Mouse (Mus musculus): Measurements from ENCODE around the gene Fndc3a. TPM values are rescaled to one million over a fixed set of nuclear protein-coding genes. Genes with fewer than 3 reads are reported as not detected.

Fndc3a gene
- polyA plus RNA-seq, 1 experiment from 2014 or later = 57.2 TPM

- H3K4me3 ChIP-seq (replicated peaks) = peak overlapping the region; percentile 54
- peak overlapping the region; percentile 67 for H3K27ac ChIP-seq (replicated peaks)
- H3K4me1 ChIP-seq = peaks cover 15% of the 10 kb centered on the region
- WGBS = 2% methylated on average over 53 of the region's 54 CpGs
- ATAC-seq (ENCODE audit: low FRiP score) = peak; percentile 94
- H3K27me3 ChIP-seq (replicated peaks) = peaks cover 16% of the 10 kb centered on the region
- H3K9ac ChIP-seq (replicated peaks) = peak overlapping the region; percentile 53
- H3K4me2 ChIP-seq = peak overlapping the region; percentile 96
- H3K9me3 ChIP-seq (replicated peaks) = no peaks in the 10 kb centered on the region
- peaks cover 4% of the 10 kb centered on the region for H3K36me3 ChIP-seq
These were observed 177.5 kb downstream of the Fndc3a start for GRCm38 (mm10) chr14:72532028-72532917.

GRCm38 (mm10) chr14:72527126-72527525 lies 182.7 kb downstream of the Fndc3a start:
- peaks cover 8% of the 10 kb centered on the region for H3K4me1 ChIP-seq
- H3K4me3 ChIP-seq (replicated peaks) = no peak overlapping the region
- 63% methylated on average over 1 of the region's 1 CpGs for WGBS
- no peak for ATAC-seq (ENCODE audit: low FRiP score)
- H3K9ac ChIP-seq (replicated peaks) = no peak overlapping the region
- H3K27me3 ChIP-seq (replicated peaks) = peaks cover 8% of the 10 kb centered on the region
- no peaks in the 10 kb centered on the region for H3K36me3 ChIP-seq
- no peak overlapping the region for H3K4me2 ChIP-seq
- H3K27ac ChIP-seq (replicated peaks) = no peak overlapping the region
- H3K9me3 ChIP-seq (replicated peaks) = no peaks in the 10 kb centered on the region

GRCm38 (mm10) chr14:72519561-72519960 lies 190.2 kb downstream of the Fndc3a start:
- Histone ChIP-seq H3K4me1 (no peaks in the 10 kb centered on the region), H3K4me3 (replicated peaks) (no peak overlapping the region), H3K4me2 (no peak overlapping the region), H3K9me3 (replicated peaks) (no peaks in the 10 kb centered on the region), H3K9ac (replicated peaks) (no peak overlapping the region), H3K36me3 (no peaks in the 10 kb centered on the region), H3K27me3 (replicated peaks) (no peaks in the 10 kb centered on the region), H3K27ac (replicated peaks) (no peak overlapping the region)
- no peak for ATAC-seq (ENCODE audit: low FRiP score)
- 61% methylated on average over 2 of the region's 2 CpGs for WGBS

GRCm38 (mm10) chr14:72518786-72519185 lies 191.0 kb downstream of the Fndc3a start:
- WGBS = 80% methylated on average over 6 of the region's 6 CpGs
- Histone ChIP-seq H3K9me3 (replicated peaks) (no peaks in the 10 kb centered on the region), H3K4me2 (no peak overlapping the region), H3K4me1 (no peaks in the 10 kb centered on the region), H3K36me3 (no peaks in the 10 kb centered on the region), H3K27ac (replicated peaks) (no peak overlapping the region), H3K9ac (replicated peaks) (no peak overlapping the region), H3K27me3 (replicated peaks) (no peaks in the 10 kb centered on the region), H3K4me3 (replicated peaks) (no peak overlapping the region)
- no peak for ATAC-seq (ENCODE audit: low FRiP score)

GRCm38 (mm10) chr14:72516376-72516775 lies 193.4 kb downstream of the Fndc3a start:
- H3K9ac ChIP-seq (replicated peaks) = no peak overlapping the region
- H3K4me1 ChIP-seq = no peaks in the 10 kb centered on the region
- H3K4me3 ChIP-seq (replicated peaks) = no peak overlapping the region
- no peaks in the 10 kb centered on the region for H3K27me3 ChIP-seq (replicated peaks)
- no peaks in the 10 kb centered on the region for H3K9me3 ChIP-seq (replicated peaks)
- peak; percentile 74; the same call in 1 of the 2 replicates for ATAC-seq (ENCODE audit: low FRiP score)
- no peak overlapping the region for H3K27ac ChIP-seq (replicated peaks)
- 28% methylated on average over 5 of the region's 5 CpGs for WGBS
- H3K4me2 ChIP-seq = no peak overlapping the region
- H3K36me3 ChIP-seq = no peaks in the 10 kb centered on the region

- Histone ChIP-seq H3K9ac (replicated peaks) (0 out of 2 replicates have a peak overlapping the region, but pooled peaks have one; percentile 10), H3K27ac (replicated peaks) (no peak overlapping the region), H3K4me2 (peak overlapping the region; percentile 56), H3K36me3 (no peaks in the 10 kb centered on the region), H3K4me1 (peaks cover 4% of the 10 kb centered on the region; the same call in 1 of the 2 replicates), H3K4me3 (replicated peaks) (peak overlapping the region; percentile 28), H3K27me3 (replicated peaks) (no peaks in the 10 kb centered on the region; the same call in 1 of the 2 replicates), H3K9me3 (replicated peaks) (no peaks in the 10 kb centered on the region)
- ATAC-seq (ENCODE audit: low FRiP score) = no peak
- WGBS = 21% methylated on average over 11 of the region's 11 CpGs
These were observed 202.9 kb downstream of the Fndc3a start for GRCm38 (mm10) chr14:72506723-72507420.

GRCm38 (mm10) chr14:72506018-72506722 lies 203.6 kb downstream of the Fndc3a start:
- Histone ChIP-seq H3K9me3 (replicated peaks) (no peaks in the 10 kb centered on the region), H3K4me2 (peak overlapping the region; percentile 56), H3K27me3 (replicated peaks) (no peaks in the 10 kb centered on the region; the same call in 1 of the 2 replicates), H3K4me3 (replicated peaks) (peak overlapping the region; percentile 28), H3K9ac (replicated peaks) (0 out of 2 replicates have a peak overlapping the region, but pooled peaks have one; percentile 10), H3K27ac (replicated peaks) (no peak overlapping the region), H3K36me3 (no peaks in the 10 kb centered on the region), H3K4me1 (peaks cover 4% of the 10 kb centered on the region; the same call in 1 of the 2 replicates)
- peak; percentile 55; the same call in 1 of the 2 replicates for ATAC-seq (ENCODE audit: low FRiP score)
- WGBS = 18% methylated on average over 12 of the region's 12 CpGs

GRCm38 (mm10) chr14:72504985-72505384 lies 204.8 kb downstream of the Fndc3a start:
- ATAC-seq (ENCODE audit: low FRiP score) = no peak
- H3K9me3 ChIP-seq (replicated peaks) = no peaks in the 10 kb centered on the region
- 88% methylated on average over 1 of the region's 1 CpGs for WGBS

GRCm38 (mm10) chr14:72503241-72503640 lies 206.6 kb downstream of the Fndc3a start:
- Histone ChIP-seq H3K4me1 (peaks cover 4% of the 10 kb centered on the region; the same call in 1 of the 2 replicates), H3K4me2 (no peak overlapping the region), H3K27me3 (replicated peaks) (no peaks in the 10 kb centered on the region; the same call in 1 of the 2 replicates), H3K4me3 (replicated peaks) (no peak overlapping the region), H3K9me3 (replicated peaks) (no peaks in the 10 kb centered on the region), H3K36me3 (no peaks in the 10 kb centered on the region), H3K27ac (replicated peaks) (no peak overlapping the region), H3K9ac (replicated peaks) (no peak overlapping the region)
- WGBS = 52% methylated on average over 6 of the region's 6 CpGs
- ATAC-seq (ENCODE audit: low FRiP score) = no peak

More at GRCm38 (mm10) chr14:72504985-72505384, 204.8 kb downstream of the Fndc3a start:
- Histone ChIP-seq H3K27me3 (replicated peaks) (no peaks in the 10 kb centered on the region; the same call in 1 of the 2 replicates), H3K4me3 (replicated peaks) (no peak overlapping the region), H3K9ac (replicated peaks) (no peak overlapping the region), H3K36me3 (no peaks in the 10 kb centered on the region), H3K4me2 (no peak overlapping the region), H3K27ac (replicated peaks) (no peak overlapping the region), H3K4me1 (peaks cover 4% of the 10 kb centered on the region; the same call in 1 of the 2 replicates)

- no peak overlapping the region for H3K9ac ChIP-seq (replicated peaks)
- no peaks in the 10 kb centered on the region for H3K4me1 ChIP-seq
- ATAC-seq (ENCODE audit: low FRiP score) = no peak
- no peaks in the 10 kb centered on the region for H3K36me3 ChIP-seq
- H3K4me2 ChIP-seq = no peak overlapping the region
- WGBS = 91% methylated on average over 1 of the region's 1 CpGs
- H3K4me3 ChIP-seq (replicated peaks) = no peak overlapping the region
- H3K27me3 ChIP-seq (replicated peaks) = no peaks in the 10 kb centered on the region
- no peaks in the 10 kb centered on the region for H3K9me3 ChIP-seq (replicated peaks)
- no peak overlapping the region for H3K27ac ChIP-seq (replicated peaks)
These were observed 216.0 kb downstream of the Fndc3a start for GRCm38 (mm10) chr14:72493775-72494174.

- no peaks in the 10 kb centered on the region for H3K27me3 ChIP-seq (replicated peaks)
- H3K9ac ChIP-seq (replicated peaks) = no peak within 1 kb of the TSS
- 79% methylated on average over 5 of the region's 5 CpGs for WGBS
- H3K4me2 ChIP-seq = no peak within 1 kb of the TSS
- no peaks in the 10 kb centered on the region for H3K4me1 ChIP-seq
- H3K36me3 ChIP-seq = no peaks in the 10 kb centered on the region
- no peak for ATAC-seq (ENCODE audit: low FRiP score)
- H3K9me3 ChIP-seq (replicated peaks) = no peaks in the 10 kb centered on the region
- no peak within 1 kb of the TSS for H3K27ac ChIP-seq (replicated peaks)
- H3K4me3 ChIP-seq (replicated peaks) = no peak within 1 kb of the TSS
These were observed 218.1 kb downstream of the Fndc3a start, which contains the start of gene Gm9195 for GRCm38 (mm10) chr14:72491738-72492137. Gene Gm9195, minus strand, starts transcription at chr14:72491838.

Data from neural tube, embryonic 15.5 days (tissue).